Mouse (Mus musculus) megakaryocyte, embryonic 14.5 days (primary cell): Measurements from ENCODE around the gene Dis3l2.

ENCODE experiments used
- FLI1 ChIP-seq: IDR thresholded peaks from 2 replicates; pipeline ENCODE4 v1.6.1; 2012; ENCODE audit warnings: low read length, inconsistent platforms, mixed read lengths
- GATA1 ChIP-seq: IDR thresholded peaks from 3 replicates; pipeline ENCODE4 v1.6.1; 2012; ENCODE audit warnings: mixed read lengths, low read length, inconsistent platforms, borderline replicate concordance

DNA sequence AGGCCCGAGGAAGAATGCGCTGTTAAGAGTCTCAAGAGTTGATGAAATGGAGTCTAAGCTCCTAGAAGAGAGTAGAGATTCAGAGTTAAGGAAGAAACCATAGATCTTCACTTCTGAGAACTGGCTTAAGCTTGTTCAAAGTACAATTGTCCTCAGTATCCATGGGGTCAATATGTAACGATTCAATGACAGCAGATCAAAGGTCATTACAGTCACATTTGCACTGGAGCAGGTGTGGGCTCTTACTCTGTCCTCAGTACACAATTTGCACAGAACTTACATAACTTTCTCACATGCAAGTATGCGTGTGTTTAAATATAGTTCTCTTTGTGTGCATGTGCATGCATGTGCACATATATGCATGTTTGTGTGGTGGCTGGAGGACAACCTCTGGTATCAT lies 9.4 kb downstream of the Dis3l2 start:
- TF ChIP-seq GATA1 (no peak), FLI1 (no peak)
